Mouse (Mus musculus) stomach, postnatal 0 days (tissue): ENCODE data around the gene Rnf114. TPM values are rescaled to one million over a fixed set of nuclear protein-coding genes. Genes with fewer than 3 reads are reported as not detected.
A peak's percentile ranks its signal among the peaks of the same experiment; 100 is the strongest.

Experiments used
- ATAC-seq: fragments of 200-750 bp; cut with Nextera tagmentation; 2 replicates; pipeline ENCODE4 v1.8.0; 2017; ENCODE audit not compliant: low FRiP score, low TSS enrichment
- DNase-seq: peaks from one replicate; pipeline ENCODE4 v3.0.0-alpha.2; 2016; ENCODE audit warnings: low spot score
- H3K27ac ChIP-seq: fragments of 300-500 bp; sonication (generic); replicated peaks from 2 replicates; pipeline ENCODE4 v1.5.1; 2014; ENCODE audit warnings: mild to moderate bottlenecking, control low read depth
- H3K27me3 ChIP-seq: fragments of 300-500 bp; sonication (generic); 2 replicates; pipeline ENCODE4 v1.6.1; 2014; ENCODE audit warnings: low read length; ENCODE audit not compliant: control insufficient read depth, insufficient read depth
- H3K36me3 ChIP-seq: fragments of 300-500 bp; sonication (generic); 2 replicates; pipeline ENCODE4 v1.6.1; 2014; ENCODE audit warnings: low read length, mixed read lengths; ENCODE audit not compliant: control insufficient read depth, insufficient read depth
- H3K4me1 ChIP-seq: fragments of 300-500 bp; sonication (generic); replicated peaks from 2 replicates; pipeline ENCODE4 v1.6.1; 2014; ENCODE audit warnings: antibody characterized with exemption; ENCODE audit not compliant: control insufficient read depth, insufficient read depth
- H3K4me2 ChIP-seq: fragments of 300-500 bp; sonication (generic); replicated peaks from 2 replicates; pipeline ENCODE4 v1.6.1; 2014; ENCODE audit warnings: low read depth, mild to moderate bottlenecking, control low read depth, moderate library complexity
- H3K4me3 ChIP-seq: fragments of 300-500 bp; sonication (generic); 2 replicates; pipeline ENCODE4 v1.5.1; 2014; ENCODE audit warnings: low read depth, low read length, control low read depth
- H3K9ac ChIP-seq: fragments of 300-500 bp; sonication (generic); 2 replicates; pipeline ENCODE4 v1.6.1; 2014; ENCODE audit warnings: mild to moderate bottlenecking, low read length, control low read depth, mixed read lengths
- H3K9me3 ChIP-seq: fragments of 300-500 bp; sonication (generic); 2 replicates; pipeline ENCODE4 v1.6.1; 2016; ENCODE audit warnings: low read length; ENCODE audit not compliant: control insufficient read depth
- CTCF ChIP-seq: IDR thresholded peaks from 2 replicates; pipeline ENCODE4 v1.5.1; 2016; ENCODE audit warnings: antibody characterized with exemption, low read depth, mild to moderate bottlenecking, moderate library complexity
- EP300 ChIP-seq: optimal IDR thresholded peaks from 2 replicates; pipeline ENCODE3; 2016; ENCODE audit warnings: antibody characterized with exemption
- WGBS: fragments of 180-500 bp; shearing (Covaris S2); extraction: QIAGEN DNeasy Blood & Tissue Kit; methylation state at CpG from one replicate; pipeline ENCODE4 v1.1.7; 2014; 5-methylcytosine and 5-hydroxymethylcytosine counted together
- polyA plus RNA-seq: library from polyadenylated mRNA; unstranded; fragments of >200 nt; fragmentation: Nextera tagmentation; extraction: Ambion mirVana; gene quantifications from 2 replicates; pipeline ENCODE4 v1.2.1, GENCODE M21; 2015

Gene Rnf114
- polyA plus RNA-seq, 1 experiment from 2014 or later, result 44.6 TPM

GRCm38 (mm10) chr2:167503896-167504349 is 11.5 kb downstream of the Rnf114 start:
- DNase-seq, result peak; percentile 59

GRCm38 (mm10) chr2:167505127-167505526 is 12.7 kb downstream of the Rnf114 start:
- H3K9ac ChIP-seq, result no peak overlapping the region
- H3K27me3 ChIP-seq, result no peaks in the 10 kb centered on the region
- peak overlapping the region; percentile 89 for H3K4me2 ChIP-seq
- TF ChIP-seq CTCF (no peak), EP300 (no peak)
- 52% methylated on average over 3 of the region's 3 CpGs for WGBS
- peaks cover 2% of the 10 kb centered on the region; the same call in 1 of the 2 replicates for H3K4me1 ChIP-seq
- H3K36me3 ChIP-seq, result peaks cover 1% of the 10 kb centered on the region; the same call in 1 of the 2 replicates
- ATAC-seq (peak; percentile 10; the same call in 1 of the 2 replicates), DNase-seq (peak; percentile 21)
- no peak overlapping the region for H3K4me3 ChIP-seq
- H3K9me3 ChIP-seq, result no peaks in the 10 kb centered on the region
- peak overlapping the region; percentile 65 for H3K27ac ChIP-seq

More at GRCm38 (mm10) chr2:167503896-167504349, 11.5 kb downstream of the Rnf114 start:
- Histone ChIP-seq H3K4me2 (peak overlapping the region; percentile 89), H3K36me3 (no peaks in the 10 kb centered on the region), H3K4me3 (peak overlapping the region; percentile 96), H3K9me3 (no peaks in the 10 kb centered on the region), H3K27me3 (no peaks in the 10 kb centered on the region), H3K27ac (peak overlapping the region; percentile 91), H3K9ac (peak overlapping the region; percentile 91), H3K4me1 (peaks cover 2% of the 10 kb centered on the region; the same call in 1 of the 2 replicates)
- TF ChIP-seq EP300, result no peak
- no peak for TF ChIP-seq CTCF
- under 1% methylated on average over 32 of the region's 32 CpGs for WGBS
- ATAC-seq, result 0 out of 2 replicates have a peak, but pooled peaks have one; percentile 3

DNA sequence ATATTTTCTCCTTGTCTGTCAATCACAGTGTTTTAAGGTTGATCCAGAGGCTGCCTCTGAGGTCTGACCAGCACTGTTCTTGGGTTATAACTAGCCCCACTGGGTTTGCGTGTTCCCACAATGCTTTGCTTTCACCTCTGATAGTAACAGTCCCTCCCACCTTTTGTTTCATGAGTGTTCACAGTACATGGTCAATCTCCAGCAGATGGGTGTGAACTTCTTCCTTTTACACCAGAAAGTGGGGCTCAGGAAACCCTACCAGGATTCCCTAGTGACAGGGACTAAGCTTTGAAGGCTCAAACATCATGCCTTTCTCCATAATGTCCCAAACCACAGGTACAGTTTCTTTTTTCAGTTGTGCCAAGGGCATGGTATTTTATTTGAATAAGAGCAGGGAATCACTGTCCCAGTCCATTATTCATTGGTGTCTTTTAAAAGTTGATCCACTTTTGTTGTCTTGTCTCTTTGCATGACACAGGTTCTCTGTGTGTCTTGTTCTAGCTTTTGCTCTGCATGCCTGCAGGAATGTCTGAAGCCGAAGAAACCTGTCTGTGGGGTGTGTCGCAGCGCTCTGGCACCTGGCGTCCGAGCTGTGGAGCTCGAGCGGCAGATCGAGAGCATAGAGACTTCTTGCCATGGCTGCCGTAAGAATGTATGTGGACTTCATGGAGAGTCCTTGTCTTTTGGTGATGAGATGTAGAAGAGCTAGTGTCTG is 14.3 kb downstream of the Rnf114 start:
- no peak overlapping the region for H3K4me3 ChIP-seq
- WGBS, result 81% methylated on average over 10 of the region's 10 CpGs
- peaks cover 7% of the 10 kb centered on the region; the same call in 1 of the 2 replicates for H3K36me3 ChIP-seq
- TF ChIP-seq EP300, result no peak
- TF ChIP-seq CTCF, result no peak
- no peak for ATAC-seq
- H3K9me3 ChIP-seq, result no peaks in the 10 kb centered on the region
- no peak overlapping the region for H3K27ac ChIP-seq
- no peak overlapping the region for H3K9ac ChIP-seq
- H3K27me3 ChIP-seq, result no peaks in the 10 kb centered on the region
- no peak overlapping the region for H3K4me2 ChIP-seq
- peaks cover 2% of the 10 kb centered on the region; the same call in 1 of the 2 replicates for H3K4me1 ChIP-seq
- no peak for DNase-seq

GRCm38 (mm10) chr2:167507719-167508385 is 15.4 kb downstream of the Rnf114 start:
- Histone ChIP-seq H3K4me3 (no peak overlapping the region), H3K4me2 (no peak overlapping the region), H3K9ac (no peak overlapping the region), H3K36me3 (peaks cover 16% of the 10 kb centered on the region), H3K27ac (no peak overlapping the region), H3K9me3 (no peaks in the 10 kb centered on the region), H3K27me3 (no peaks in the 10 kb centered on the region), H3K4me1 (peaks cover 2% of the 10 kb centered on the region; the same call in 1 of the 2 replicates)
- WGBS, result 80% methylated on average over 3 of the region's 3 CpGs
- no peak for TF ChIP-seq EP300
- no peak for TF ChIP-seq CTCF
- ATAC-seq (no peak), DNase-seq (no peak)

DNA sequence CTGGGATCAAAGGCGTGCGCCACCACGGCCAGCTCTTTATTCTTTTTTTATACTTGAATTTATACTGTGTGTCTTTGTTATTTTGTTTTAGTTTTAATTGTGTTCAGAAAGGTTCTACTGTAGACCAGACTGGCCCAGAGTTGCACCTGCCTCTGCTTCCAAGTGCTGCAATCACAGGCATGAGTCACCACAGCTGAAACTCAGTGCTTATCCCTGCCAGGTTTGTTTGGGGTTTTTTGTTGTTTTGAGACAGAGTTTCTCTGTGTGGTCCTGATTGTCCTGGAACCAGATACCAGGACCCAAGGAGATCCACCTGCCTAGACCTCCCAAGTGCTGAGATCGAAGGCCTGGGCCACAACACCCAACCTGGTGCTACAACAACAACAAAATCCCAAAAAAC is 16.1 kb downstream of the Rnf114 start:
- H3K36me3 ChIP-seq, result peaks cover 20% of the 10 kb centered on the region
- TF ChIP-seq EP300 (no peak), CTCF (no peak)
- 90% methylated on average over 4 of the region's 4 CpGs for WGBS

More for the DNA sequence above, 16.1 kb downstream of the Rnf114 start:
- Histone ChIP-seq H3K9ac (no peak overlapping the region), H3K4me1 (peaks cover 2% of the 10 kb centered on the region; the same call in 1 of the 2 replicates), H3K4me2 (no peak overlapping the region), H3K27me3 (no peaks in the 10 kb centered on the region), H3K9me3 (no peaks in the 10 kb centered on the region), H3K27ac (no peak overlapping the region), H3K4me3 (no peak overlapping the region)
- no peak for DNase-seq
- no peak for ATAC-seq
